Mouse (Mus musculus) heart, adult 2 months (tissue): ENCODE results near the gene Dnajb6. TPM values are rescaled to one million over a fixed set of nuclear protein-coding genes. Genes with fewer than 3 reads are reported as not detected.

Source experiments
- DNase-seq, 2 experiments: peaks; one replicate each; pipeline ENCODE4 v3.0.0; 2021
- H3K27ac ChIP-seq: fragments of 200-600 bp; 2 replicates; pipeline ENCODE4 v1.8.1; 2022
- H3K27me3 ChIP-seq: fragments of 200-500 bp; 2 replicates; pipeline ENCODE4 v1.6.1; 2012; ENCODE audit warnings: mild to moderate bottlenecking, low read length, inconsistent platforms, mixed read lengths; ENCODE audit not compliant: control insufficient read depth, insufficient read depth
- H3K36me3 ChIP-seq: fragments of 200-500 bp; 2 replicates; pipeline ENCODE4 v1.6.1; 2012; ENCODE audit warnings: low read length, inconsistent platforms; ENCODE audit not compliant: control insufficient read depth, insufficient read depth
- H3K4me1 ChIP-seq: fragments of 200-500 bp; 2 replicates; pipeline ENCODE4 v1.6.1; 2011; ENCODE audit warnings: low read length; ENCODE audit not compliant: control insufficient read depth, insufficient read depth
- H3K4me3 ChIP-seq: fragments of 200-600 bp; 2 replicates; pipeline ENCODE4 v1.8.1; 2022
- H3K79me2 ChIP-seq: fragments of 200-500 bp; replicated peaks from 2 replicates; pipeline ENCODE4 v1.6.1; 2012; ENCODE audit warnings: mild to moderate bottlenecking, inconsistent platforms, low read length, moderate library complexity, mixed read lengths; ENCODE audit not compliant: control insufficient read depth, insufficient read depth
- H3K9ac ChIP-seq: fragments of 200-500 bp; 2 replicates; pipeline ENCODE4 v1.6.1; 2012; ENCODE audit warnings: low read depth, mild to moderate bottlenecking, control low read depth, inconsistent platforms, low read length, mixed read lengths
- CTCF ChIP-seq: fragments of 200-600 bp; IDR thresholded peaks from 2 replicates; pipeline ENCODE4 v1.8.1; 2022; ENCODE audit warnings: antibody characterized with exemption, mild to moderate bottlenecking, moderate library complexity
- EP300 ChIP-seq: fragments of 200-500 bp; IDR thresholded peaks from 2 replicates; pipeline ENCODE4 v1.6.1; 2011; ENCODE audit warnings: low read depth, low read length, control low read depth; ENCODE audit not compliant: insufficient read depth
- POLR2A ChIP-seq: fragments of 200-500 bp; IDR thresholded peaks from 2 replicates; pipeline ENCODE4 v1.6.1; 2011; ENCODE audit warnings: mild to moderate bottlenecking, low read depth, low read length, control low read depth; ENCODE audit not compliant: insufficient read depth
- WGBS: fragments of 180-500 bp; shearing (Covaris S2); methylation state at CpG from one replicate; pipeline ENCODE4 v1.1.7; 2018; 5-methylcytosine and 5-hydroxymethylcytosine counted together
- intact Hi-C: fragments of 180-260 bp; cut with DNase I; formaldehyde crosslinking; loops from one replicate; pipeline ENCODE4 v1.15.1; 2025
- polyA plus RNA-seq: library from polyadenylated mRNA; depleted of rRNA; stranded (reverse); fragments of >200 nt; gene quantifications from 2 replicates; pipeline ENCODE4 v1.2.3, GENCODE M21; 2012
- total RNA-seq, 2 experiments: library from RNA; stranded (reverse); gene quantifications; 2 replicates each; pipeline ENCODE4 v1.2.3; 2021

The Dnajb6 gene
- total and polyA plus RNA-seq, 3 experiments: 34.0 to 78.4 (median 71.0) TPM

- Histone ChIP-seq H3K27me3 (no peaks in the 10 kb centered on the region), H3K36me3 (no peaks in the 10 kb centered on the region), H3K9ac (no peak overlapping the region), H3K4me3 (no peak overlapping the region), H3K4me1 (no peaks in the 10 kb centered on the region), H3K27ac (no peak overlapping the region), H3K79me2 (no peaks in the 10 kb centered on the region)
- intact Hi-C loops: loop anchor here (10.0 kb wide), 2 partner anchors 250 to 290 kb away; partner anchors contain the start of gene Tyms
- 27% methylated on average over 3 of the region's 3 CpGs for WGBS
- DNase-seq: no peak
- TF ChIP-seq EP300 (no peak), CTCF (peak; percentile 77)
Measured at GRCm38 (mm10) chr5:29824796-29825195, 89.3 kb downstream of the Dnajb6 start.

GRCm38 (mm10) chr5:29826780-29827179 is 91.3 kb downstream of the Dnajb6 start:
- WGBS: 27% methylated on average over 4 of the region's 4 CpGs
- Histone ChIP-seq H3K27me3 (no peaks in the 10 kb centered on the region), H3K79me2 (no peaks in the 10 kb centered on the region), H3K9ac (no peak overlapping the region), H3K4me3 (no peak overlapping the region), H3K4me1 (no peaks in the 10 kb centered on the region), H3K36me3 (no peaks in the 10 kb centered on the region), H3K27ac (no peak overlapping the region)
- intact Hi-C loops: loop anchor here (10.0 kb wide), 2 partner anchors 248 to 288 kb away; partner anchors contain the start of gene Tyms
- no peak for TF ChIP-seq POLR2A
- peak; percentile 67; the same call in 1 of the 2 replicates for TF ChIP-seq EP300
- TF ChIP-seq CTCF: no peak
- DNase-seq: peak; percentile 66 to 73

- H3K4me1 ChIP-seq: peaks cover 3% of the 10 kb centered on the region
- intact Hi-C loops: no loop called here
- no peak overlapping the region for H3K9ac ChIP-seq
- WGBS: 7% methylated on average over 3 of the region's 3 CpGs
- TF ChIP-seq CTCF (no peak), POLR2A (no peak), EP300 (no peak)
- peak overlapping the region; percentile 38 for H3K27ac ChIP-seq
- peak; percentile 40 to 58 for DNase-seq
- no peak overlapping the region for H3K4me3 ChIP-seq
- no peaks in the 10 kb centered on the region for H3K36me3 ChIP-seq
- H3K79me2 ChIP-seq: no peaks in the 10 kb centered on the region
- no peaks in the 10 kb centered on the region for H3K27me3 ChIP-seq
Measured at GRCm38 (mm10) chr5:29842444-29843166, 107.1 kb downstream of the Dnajb6 start.

- 36% methylated on average over 3 of the region's 3 CpGs for WGBS
- intact Hi-C loops: no loop called here
- H3K27ac ChIP-seq: no peak overlapping the region
- peaks cover 3% of the 10 kb centered on the region for H3K4me1 ChIP-seq
- no peak for TF ChIP-seq CTCF
- no peak for TF ChIP-seq POLR2A
- no peak for TF ChIP-seq EP300
- H3K9ac ChIP-seq: no peak overlapping the region
- no peak for DNase-seq
- H3K36me3 ChIP-seq: peaks cover 3% of the 10 kb centered on the region; the same call in 1 of the 2 replicates
- H3K4me3 ChIP-seq: no peak overlapping the region
- no peaks in the 10 kb centered on the region for H3K27me3 ChIP-seq
- no peaks in the 10 kb centered on the region for H3K79me2 ChIP-seq
Measured at GRCm38 (mm10) chr5:29845038-29845437, 109.5 kb downstream of the Dnajb6 start.

- H3K9ac ChIP-seq: no peak overlapping the region
Measured at GRCm38 (mm10) chr5:29847494-29847893, 112.0 kb downstream of the Dnajb6 start.

GRCm38 (mm10) chr5:29848091-29848490 is 112.6 kb downstream of the Dnajb6 start:
- 54% methylated on average over 2 of the region's 2 CpGs for WGBS

More at GRCm38 (mm10) chr5:29847494-29847893, 112.0 kb downstream of the Dnajb6 start:
- intact Hi-C loops: no loop called here
- Histone ChIP-seq H3K79me2 (no peaks in the 10 kb centered on the region), H3K36me3 (peaks cover 3% of the 10 kb centered on the region; the same call in 1 of the 2 replicates), H3K4me3 (no peak overlapping the region), H3K27me3 (no peaks in the 10 kb centered on the region), H3K27ac (no peak overlapping the region), H3K4me1 (peaks cover 3% of the 10 kb centered on the region)
- TF ChIP-seq POLR2A: no peak
- no peak for TF ChIP-seq CTCF
- no peak for TF ChIP-seq EP300
- no peak for DNase-seq
- 74% methylated on average over 5 of the region's 5 CpGs for WGBS

More at GRCm38 (mm10) chr5:29848091-29848490, 112.6 kb downstream of the Dnajb6 start:
- H3K27ac ChIP-seq: no peak overlapping the region
- H3K4me1 ChIP-seq: peaks cover 1% of the 10 kb centered on the region
- H3K79me2 ChIP-seq: no peaks in the 10 kb centered on the region
- intact Hi-C loops: no loop called here
- TF ChIP-seq POLR2A (no peak), EP300 (no peak), CTCF (no peak)
- H3K36me3 ChIP-seq: peaks cover 3% of the 10 kb centered on the region; the same call in 1 of the 2 replicates
- no peak overlapping the region for H3K9ac ChIP-seq
- no peaks in the 10 kb centered on the region for H3K27me3 ChIP-seq
- no peak for DNase-seq
- H3K4me3 ChIP-seq: no peak overlapping the region
